Mouse (Mus musculus) heart, embryonic 15.5 days (tissue): ENCODE data around the gene Unc119b. TPM values are rescaled to one million over a fixed set of nuclear protein-coding genes. Genes with fewer than 3 reads are reported as not detected.
"Not testable (repeated sequence)": the region's sequence is repeated elsewhere in the genome, so short reads cannot be mapped to it uniquely, and the experiment has no call there.

ENCODE experiments used
- ATAC-seq: fragments of 200-750 bp; cut with Nextera tagmentation; replicated peaks from 2 replicates; pipeline ENCODE4 v1.8.0; 2017; ENCODE audit warnings: low read depth, moderate TSS enrichment; ENCODE audit not compliant: insufficient number of reproducible peaks, insufficient read depth, low FRiP score
- H3K27ac ChIP-seq: fragments of 300-500 bp; sonication (generic); 2 replicates; pipeline ENCODE4 v1.5.1; 2015; ENCODE audit warnings: mild to moderate bottlenecking, inconsistent platforms
- H3K27me3 ChIP-seq: fragments of 300-500 bp; sonication (generic); 2 replicates; pipeline ENCODE4 v1.6.1; 2015; ENCODE audit warnings: inconsistent platforms
- H3K36me3 ChIP-seq: fragments of 300-500 bp; sonication (generic); 2 replicates; pipeline ENCODE4 v1.6.1; 2015; ENCODE audit warnings: mild to moderate bottlenecking, inconsistent platforms
- H3K4me1 ChIP-seq: fragments of 300-500 bp; sonication (generic); replicated peaks from 2 replicates; pipeline ENCODE4 v1.6.1; 2015; ENCODE audit warnings: inconsistent platforms
- H3K4me2 ChIP-seq: fragments of 300-500 bp; sonication (generic); 2 replicates; pipeline ENCODE4 v1.6.1; 2015; ENCODE audit warnings: inconsistent platforms, mild to moderate bottlenecking, moderate library complexity
- H3K4me3 ChIP-seq: fragments of 300-500 bp; sonication (generic); 2 replicates; pipeline ENCODE4 v1.5.1; 2015; ENCODE audit warnings: mild to moderate bottlenecking, inconsistent platforms
- H3K9ac ChIP-seq: fragments of 300-500 bp; sonication (generic); 2 replicates; pipeline ENCODE4 v1.6.1; 2015; ENCODE audit warnings: mild to moderate bottlenecking, inconsistent platforms
- H3K9me3 ChIP-seq: fragments of 300-500 bp; sonication (generic); replicated peaks from 2 replicates; pipeline ENCODE4 v1.6.1; 2016; ENCODE audit warnings: inconsistent platforms
- WGBS: fragments of 180-500 bp; shearing (Covaris S2); methylation state at CpG from one replicate; pipeline ENCODE4 v1.1.7; 2015; ENCODE audit warnings: mixed read lengths; 5-methylcytosine and 5-hydroxymethylcytosine counted together
- polyA plus RNA-seq: library from polyadenylated mRNA; unstranded; fragments of >200 nt; fragmentation: Nextera tagmentation; extraction: Ambion mirVana; gene quantifications from 2 replicates; pipeline ENCODE4 v1.2.1, GENCODE M21; 2015

Gene Unc119b
- polyA plus RNA-seq, 1 experiment from 2014 or later: 18.1 TPM

DNA sequence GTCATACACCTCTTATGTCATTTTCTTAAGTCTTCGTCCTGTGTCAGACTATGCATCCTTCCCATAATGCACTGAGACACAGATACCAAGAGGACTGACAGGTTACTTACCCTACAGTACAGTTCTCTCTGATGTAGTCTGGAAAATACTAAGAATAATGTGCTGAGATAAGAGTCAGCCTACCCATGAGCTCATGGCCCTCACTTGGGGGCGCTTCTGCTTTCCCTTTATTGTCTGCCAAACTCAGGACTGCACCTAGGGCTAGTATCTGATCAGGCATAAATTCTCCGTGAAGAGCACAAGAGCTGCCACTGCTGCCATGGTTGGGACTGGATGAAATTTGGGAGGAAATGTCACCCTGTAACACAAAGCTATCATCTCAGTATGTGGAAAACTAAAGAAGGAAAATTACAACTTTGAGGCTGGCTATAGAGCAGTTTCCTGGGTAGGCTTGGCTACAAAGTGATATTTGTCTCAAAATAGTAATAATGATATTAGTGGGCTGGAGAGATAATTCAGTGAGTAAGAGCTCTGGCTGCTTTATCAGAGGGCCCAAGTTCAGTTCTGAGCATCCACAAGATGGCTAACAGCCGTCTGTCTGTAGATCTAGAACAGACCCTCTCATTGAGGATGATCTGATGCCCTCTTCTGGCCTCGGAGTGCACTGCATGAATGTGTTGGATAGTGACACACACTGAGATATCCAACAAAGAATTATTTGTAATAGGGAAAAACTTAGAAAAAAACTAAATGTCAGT lies 58.5 kb downstream of the Unc119b start:
- WGBS: 45% methylated on average over 5 of the region's 5 CpGs
- Histone ChIP-seq H3K4me1 (peaks cover 17% of the 10 kb centered on the region), H3K27me3 (no peaks in the 10 kb centered on the region), H3K4me2 (no peak overlapping the region), H3K27ac (no peak overlapping the region), H3K9ac (no peak overlapping the region), H3K4me3 (no peak overlapping the region), H3K9me3 (no peaks in the 10 kb centered on the region), H3K36me3 (peaks cover 13% of the 10 kb centered on the region; the same call in 1 of the 2 replicates)
- ATAC-seq: no peak

DNA sequence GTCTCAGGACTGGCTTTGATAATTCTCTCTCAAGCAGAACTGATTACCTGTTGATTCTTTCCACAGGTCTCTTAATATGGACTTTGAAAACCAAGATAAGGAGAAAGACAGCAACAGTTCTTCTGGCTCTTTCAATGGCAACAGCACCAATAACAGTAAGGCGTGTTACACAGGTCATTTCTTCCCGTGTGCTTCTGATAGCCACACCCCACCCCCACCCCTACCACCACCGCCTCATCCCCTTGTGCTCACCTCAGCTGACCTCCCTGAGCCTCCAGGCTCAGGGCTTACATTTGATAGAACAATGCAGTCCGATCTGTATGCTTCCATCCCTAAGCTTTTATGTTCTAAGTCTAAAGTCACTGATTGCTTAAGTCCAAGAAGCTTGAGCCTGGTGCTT lies 60.0 kb downstream of the Unc119b start:
- no peak for ATAC-seq
- peaks cover 13% of the 10 kb centered on the region; the same call in 1 of the 2 replicates for H3K36me3 ChIP-seq
- no peaks in the 10 kb centered on the region for H3K27me3 ChIP-seq
- H3K4me3 ChIP-seq: no peak overlapping the region
- no peaks in the 10 kb centered on the region for H3K9me3 ChIP-seq
- H3K4me2 ChIP-seq: no peak overlapping the region
- WGBS: 70% methylated on average over 4 of the region's 4 CpGs
- peaks cover 24% of the 10 kb centered on the region for H3K4me1 ChIP-seq
- no peak overlapping the region for H3K27ac ChIP-seq
- no peak overlapping the region for H3K9ac ChIP-seq

DNA sequence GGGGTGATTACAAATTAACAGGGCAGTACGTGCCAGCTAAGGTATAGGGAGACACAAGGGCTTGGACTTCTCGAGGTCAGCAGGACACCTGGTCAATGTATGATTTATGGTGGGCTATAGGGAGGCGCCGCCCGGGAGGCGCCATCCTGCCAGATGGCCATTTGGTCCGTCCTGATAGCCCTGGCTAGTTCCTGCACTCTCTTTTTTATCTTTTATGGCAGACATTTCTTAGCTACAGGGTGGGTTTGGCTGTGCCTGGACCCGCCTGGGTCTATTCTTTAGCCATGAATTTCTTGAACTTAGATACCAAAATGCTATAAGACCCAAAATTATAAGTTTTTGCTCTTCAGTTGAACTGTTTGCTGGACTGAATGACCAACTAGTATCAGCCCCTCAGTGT lies 61.5 kb downstream of the Unc119b start:
- Histone ChIP-seq H3K36me3 (peaks cover 13% of the 10 kb centered on the region; the same call in 1 of the 2 replicates), H3K4me1 (peaks cover 33% of the 10 kb centered on the region)
- H3K27me3 ChIP-seq, H3K4me2 ChIP-seq, H3K27ac ChIP-seq, ATAC-seq, H3K4me3 ChIP-seq, H3K9me3 ChIP-seq, H3K9ac ChIP-seq: not testable (repeated sequence)
- WGBS: 82% methylated on average over 8 of the region's 8 CpGs

Other genes starting within 250 kb of the Unc119b start
- gene Oasl2, start 238.0 kb downstream of the Unc119b start, polyA plus RNA-seq: 7.3 and 19.6 TPM in 2 replicates
- 0.63 and 0.91 TPM in 2 replicates for gene Oasl1, start 211.7 kb downstream of the Unc119b start, polyA plus RNA-seq
- gene 2210016L21Rik, start 192.8 kb downstream of the Unc119b start, polyA plus RNA-seq: 36.0 and 40.0 TPM in 2 replicates
- 0.15 and 0.39 TPM in 2 replicates for gene Hnf1a, start 163.9 kb downstream of the Unc119b start, polyA plus RNA-seq
- 17.8 and 22.4 TPM in 2 replicates for gene Sppl3, start 123.8 kb downstream of the Unc119b start, polyA plus RNA-seq
- 13.5 and 17.4 TPM in 2 replicates for gene Gm10401, start 36.7 kb downstream of the Unc119b start, polyA plus RNA-seq
- 122 and 123 TPM in 2 replicates for gene Acads, start 15.6 kb downstream of the Unc119b start, polyA plus RNA-seq
- gene Mlec, start 23.2 kb upstream of the Unc119b start, polyA plus RNA-seq: 54.4 and 76.7 TPM in 2 replicates
- 0.96 and 1.2 TPM in 2 replicates for gene Cabp1, start 59.4 kb upstream of the Unc119b start, polyA plus RNA-seq
- 56.2 and 60.3 TPM in 2 replicates for gene Pop5, start 100.9 kb upstream of the Unc119b start, polyA plus RNA-seq
- gene Rnf10, start 137.9 kb upstream of the Unc119b start, polyA plus RNA-seq: 131 and 156 TPM in 2 replicates
- gene Coq5, start 144.7 kb upstream of the Unc119b start, polyA plus RNA-seq: 72.3 and 83.3 TPM in 2 replicates
- 1,079 and 1,146 TPM in 2 replicates for gene Dynll1, start 166.0 kb upstream of the Unc119b start, polyA plus RNA-seq
- gene Srsf9, start 192.2 kb upstream of the Unc119b start, polyA plus RNA-seq: 99.0 and 118 TPM in 2 replicates
- gene Gatc, start 206.2 kb upstream of the Unc119b start, polyA plus RNA-seq: 21.5 and 23.7 TPM in 2 replicates
- gene Triap1, start 206.2 kb upstream of the Unc119b start, polyA plus RNA-seq: 35.2 and 39.2 TPM in 2 replicates
- 1,326 and 1,479 TPM in 2 replicates for gene Cox6a1, start 214.0 kb upstream of the Unc119b start, polyA plus RNA-seq